Mouse (Mus musculus) retina, embryonic 14.5 days (tissue): ENCODE results near the gene Th.

Source experiments
- DNase-seq: peaks from one replicate; pipeline ENCODE4 v3.0.0-alpha.2; 2015; ENCODE audit warnings: low spot score

The Th gene

GRCm38 (mm10) chr7:142931028-142931427 is at the start of gene Th:
Gene Th (minus strand): TSS chr7:142931128.
- DNase-seq: no peak

- peak; percentile 38 for DNase-seq
Observed at GRCm38 (mm10) chr7:142968809-142969511, 38.0 kb upstream of the Th start, which contains the start of gene Ascl2. Gene Ascl2 (minus strand): TSS chr7:142969264.

- peak; percentile 68 for DNase-seq
Observed at GRCm38 (mm10) chr7:142967884-142968808, 37.2 kb upstream of the Th start.

DNA sequence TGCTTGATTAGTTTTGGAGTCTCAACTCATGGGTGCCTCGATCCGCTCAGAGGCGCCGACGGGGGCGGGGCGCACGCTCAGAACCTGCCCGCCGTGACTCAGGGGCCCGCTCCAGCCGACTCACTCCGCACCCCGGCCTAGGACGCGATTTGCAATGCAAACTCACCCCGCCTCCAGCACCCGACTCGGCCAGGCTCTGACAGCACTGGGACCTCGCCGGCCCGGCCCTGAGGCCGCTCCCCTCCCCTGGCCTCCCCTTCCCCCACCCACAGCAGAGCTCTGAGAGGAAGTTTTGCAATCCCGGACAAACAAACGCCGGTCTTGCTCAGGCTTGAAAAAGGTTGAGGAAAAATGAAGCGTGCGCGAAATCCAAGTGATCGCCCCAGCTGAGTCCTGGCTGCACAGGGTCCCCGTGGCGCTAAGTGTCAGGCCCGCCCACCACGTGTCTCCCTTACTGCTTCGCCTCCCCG is 36.5 kb upstream of the Th start:
- DNase-seq: peak; percentile 26

- DNase-seq: no peak
Observed at GRCm38 (mm10) chr7:142959752-142960151, 28.8 kb upstream of the Th start.

DNA sequence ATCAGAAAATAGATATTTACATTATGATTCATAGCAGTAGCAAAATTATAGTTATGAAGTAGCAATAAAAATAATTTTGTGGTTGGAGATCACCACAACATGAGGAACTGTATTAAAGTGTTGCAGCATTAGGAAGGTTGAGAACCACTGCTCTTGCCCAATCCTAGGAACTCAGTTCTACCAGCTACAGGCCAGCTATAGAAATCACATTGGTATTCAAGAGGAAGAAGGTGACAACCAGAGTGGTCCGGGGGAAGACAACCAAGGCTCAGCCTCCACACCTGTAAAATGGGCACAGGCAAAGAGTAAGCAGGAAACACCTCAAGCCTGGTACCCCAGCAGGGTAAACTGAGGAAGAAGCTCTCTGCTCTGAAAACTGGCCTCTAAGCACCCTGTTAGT is 27.9 kb upstream of the Th start:
- no peak for DNase-seq

DNA sequence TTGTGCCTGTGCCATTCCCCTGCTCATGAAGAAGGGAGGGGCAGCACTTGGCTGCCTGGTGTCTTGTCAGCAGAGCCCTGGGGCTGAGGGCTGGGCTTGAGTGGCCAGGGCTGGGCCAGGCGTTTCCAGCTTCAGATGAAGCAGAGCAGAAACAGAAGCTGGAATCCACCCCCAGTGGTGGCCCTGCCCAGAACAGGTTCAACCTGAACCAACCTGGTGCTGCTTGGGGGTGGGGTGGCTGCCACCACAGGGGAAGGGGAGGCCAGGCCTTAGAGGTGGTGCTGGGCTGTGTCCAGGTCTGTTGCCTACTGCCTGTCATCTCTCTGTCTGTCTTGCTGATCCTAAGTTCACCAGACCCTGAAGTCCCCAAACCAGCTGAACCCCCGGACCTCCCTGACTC is 25.1 kb upstream of the Th start:
- DNase-seq: no peak

DNA sequence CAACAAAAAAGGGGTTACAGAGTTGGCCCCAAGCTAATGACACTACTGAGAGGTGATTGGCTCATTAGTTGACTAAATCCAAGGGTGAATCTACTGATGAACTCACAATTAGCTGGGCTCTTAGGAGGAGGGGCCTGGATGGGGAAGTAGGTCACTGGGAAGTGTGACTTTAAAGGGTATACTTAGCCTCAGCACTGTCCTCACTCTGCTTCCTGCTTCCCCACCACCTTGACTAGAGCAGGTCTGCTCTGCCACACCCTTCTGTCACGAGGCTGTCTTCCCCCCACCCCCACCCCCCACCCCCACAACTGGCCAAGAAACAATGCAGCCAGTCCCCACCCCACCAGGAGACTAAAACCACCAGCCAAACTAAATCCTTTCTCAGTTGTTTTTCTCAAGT is 18.6 kb upstream of the Th start:
- DNase-seq: no peak

- no peak for DNase-seq
Observed at GRCm38 (mm10) chr7:142937631-142938030, 6.7 kb upstream of the Th start.

GRCm38 (mm10) chr7:142935708-142936107 is 4.8 kb upstream of the Th start:
- DNase-seq: no peak

DNA sequence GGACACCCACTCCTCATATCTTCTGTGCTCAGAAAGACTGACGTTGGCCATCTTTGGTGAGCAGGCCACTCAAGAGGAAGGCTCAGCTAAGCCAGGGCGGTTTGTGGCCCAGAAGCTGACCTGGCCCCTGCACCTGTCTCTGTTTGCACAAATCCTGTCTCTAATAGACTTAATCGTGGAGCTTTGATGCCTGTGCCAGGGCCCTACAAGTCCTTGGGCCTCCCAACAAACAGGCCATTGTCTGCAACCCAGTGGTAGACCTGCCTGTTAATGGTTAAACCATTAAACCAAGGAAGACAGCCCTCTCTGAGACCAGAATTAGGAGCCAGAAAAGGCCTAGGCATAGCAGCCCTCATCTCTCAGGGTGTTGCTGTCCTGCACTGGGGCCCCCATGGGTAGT is 1.5 kb upstream of the Th start:
- no peak for DNase-seq

- DNase-seq: no peak
Observed at GRCm38 (mm10) chr7:142929516-142929915, 1.4 kb downstream of the Th start.

GRCm38 (mm10) chr7:142927293-142927692 is 3.6 kb downstream of the Th start:
- DNase-seq: no peak

DNA sequence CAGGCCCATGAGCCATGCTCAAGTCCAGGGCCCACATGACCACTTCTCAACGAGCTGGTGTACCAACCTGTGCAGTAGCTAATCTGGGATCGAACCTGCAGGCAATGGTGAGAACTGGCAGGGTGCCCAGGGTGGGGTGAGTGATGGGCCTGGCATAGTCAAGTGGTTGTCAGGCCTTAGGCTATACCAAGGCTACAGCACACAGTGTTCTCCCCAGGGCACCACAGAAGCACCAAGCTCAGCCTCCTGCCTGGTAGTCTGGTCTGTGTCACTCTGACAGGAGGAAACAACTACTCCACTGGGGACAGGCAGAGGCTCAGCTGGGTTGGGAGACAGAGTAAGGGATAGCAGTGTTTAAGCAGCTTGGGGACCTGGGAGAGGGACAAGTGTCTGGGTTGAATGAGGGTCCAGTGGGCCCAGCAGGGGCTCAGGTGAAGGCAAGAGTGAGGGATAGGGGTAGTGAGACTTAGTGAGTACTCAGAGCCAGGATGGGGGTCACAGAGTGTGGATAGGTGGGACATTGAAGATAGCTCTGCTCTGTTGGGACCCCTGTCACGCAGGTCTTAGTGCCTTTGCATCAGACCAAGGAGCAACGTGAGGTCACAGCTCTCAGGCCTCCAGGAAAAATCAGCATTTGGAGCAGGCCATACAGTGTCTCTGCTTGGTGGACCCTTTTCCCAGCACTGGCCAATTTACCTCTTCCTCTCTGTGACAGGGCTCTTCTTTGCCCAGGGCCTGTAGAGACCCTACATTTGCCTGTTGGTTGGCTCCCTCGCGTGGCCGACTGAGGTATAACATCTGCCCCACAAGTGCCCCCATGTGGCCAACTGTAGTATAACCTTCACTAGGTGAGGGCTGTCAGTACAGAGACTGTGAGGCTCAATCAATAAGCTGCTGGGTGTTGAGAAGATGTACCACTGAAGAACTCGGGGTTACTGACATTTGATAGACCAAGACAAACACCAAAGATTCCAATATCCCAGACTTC is 12.0 kb downstream of the Th start:
- peak; percentile 93 for DNase-seq

DNA sequence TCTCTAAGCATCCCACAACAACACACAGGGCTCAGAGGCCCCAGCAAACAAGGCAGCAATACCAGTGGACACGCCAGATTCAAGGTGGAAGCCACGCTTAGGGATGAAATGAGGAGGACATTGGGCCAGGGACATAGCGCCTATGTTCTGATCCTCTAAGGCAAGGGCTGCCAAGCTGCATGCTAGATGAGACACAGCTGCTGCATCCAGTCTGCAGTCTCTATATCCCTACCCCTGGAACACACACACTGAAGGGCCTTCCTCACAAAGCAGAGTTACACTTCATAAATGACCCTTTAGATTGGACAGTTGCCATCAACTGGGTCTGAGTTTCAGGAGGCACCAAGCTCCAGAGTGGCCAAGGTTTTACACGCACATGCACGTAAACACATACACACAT is 13.3 kb downstream of the Th start:
- DNase-seq: no peak

GRCm38 (mm10) chr7:142916178-142916577 is 14.8 kb downstream of the Th start:
- DNase-seq: peak; percentile 73

DNA sequence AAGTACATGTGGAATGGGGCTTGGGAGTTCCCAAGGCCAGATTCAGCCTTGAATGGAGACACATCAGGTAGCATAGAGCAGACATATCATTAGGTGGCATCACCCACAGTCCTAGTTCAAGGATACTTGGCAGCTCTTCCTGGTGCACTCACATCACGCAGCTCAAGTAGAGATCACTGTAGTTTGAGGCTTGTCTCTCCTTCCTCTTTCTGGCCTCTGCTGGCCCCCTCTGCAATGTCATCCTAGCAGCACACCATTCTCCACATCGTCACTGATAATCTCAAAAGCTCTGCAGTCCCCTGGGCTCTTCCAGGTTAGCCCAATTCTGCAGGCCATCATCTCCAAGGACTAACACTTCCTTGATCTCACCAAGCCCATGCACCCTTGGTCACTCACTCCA is 19.2 kb downstream of the Th start:
- DNase-seq: no peak

- DNase-seq: no peak
Observed at GRCm38 (mm10) chr7:142910104-142910503, 20.8 kb downstream of the Th start.

- DNase-seq: no peak
Observed at GRCm38 (mm10) chr7:142909622-142910021, 21.3 kb downstream of the Th start.

DNA sequence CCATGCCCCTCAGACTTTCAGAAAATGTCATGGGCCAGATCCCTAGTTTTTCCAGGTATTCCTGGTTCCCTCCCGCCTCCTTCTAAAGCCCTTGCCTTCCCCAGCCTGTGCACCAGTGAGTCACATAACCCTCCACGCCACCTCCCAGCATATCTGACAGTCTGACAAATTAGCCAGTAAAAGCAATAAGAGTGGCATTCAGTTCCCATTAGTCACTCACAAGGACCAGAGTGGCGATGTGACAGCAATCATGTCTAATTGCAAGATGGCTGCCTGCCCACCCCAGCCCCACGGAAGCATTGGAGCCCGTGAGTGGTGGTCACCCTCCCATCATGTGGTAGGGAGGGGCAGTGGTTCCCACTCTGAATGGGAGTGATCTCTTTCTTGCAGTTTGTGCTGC is 25.3 kb downstream of the Th start:
- DNase-seq: no peak

- peak; percentile 50 for DNase-seq
Observed at GRCm38 (mm10) chr7:142904331-142904730, 26.6 kb downstream of the Th start.

GRCm38 (mm10) chr7:142902931-142903330 is 28.0 kb downstream of the Th start:
- DNase-seq: peak; percentile 57
